Mouse (Mus musculus) stomach, postnatal 0 days (tissue): ENCODE data around the gene Gpam. TPM values are rescaled to one million over a fixed set of nuclear protein-coding genes. Genes with fewer than 3 reads are reported as not detected.

Experiments used
- ATAC-seq: fragments of 200-750 bp; cut with Nextera tagmentation; 2 replicates; pipeline ENCODE4 v1.8.0; 2017; ENCODE audit not compliant: low FRiP score, low TSS enrichment
- DNase-seq: peaks from one replicate; pipeline ENCODE4 v3.0.0-alpha.2; 2016; ENCODE audit warnings: low spot score
- H3K27ac ChIP-seq: fragments of 300-500 bp; sonication (generic); replicated peaks from 2 replicates; pipeline ENCODE4 v1.5.1; 2014; ENCODE audit warnings: mild to moderate bottlenecking, control low read depth
- H3K27me3 ChIP-seq: fragments of 300-500 bp; sonication (generic); 2 replicates; pipeline ENCODE4 v1.6.1; 2014; ENCODE audit warnings: low read length; ENCODE audit not compliant: control insufficient read depth, insufficient read depth
- H3K36me3 ChIP-seq: fragments of 300-500 bp; sonication (generic); 2 replicates; pipeline ENCODE4 v1.6.1; 2014; ENCODE audit warnings: low read length, mixed read lengths; ENCODE audit not compliant: control insufficient read depth, insufficient read depth
- H3K4me1 ChIP-seq: fragments of 300-500 bp; sonication (generic); replicated peaks from 2 replicates; pipeline ENCODE4 v1.6.1; 2014; ENCODE audit warnings: antibody characterized with exemption; ENCODE audit not compliant: control insufficient read depth, insufficient read depth
- H3K4me2 ChIP-seq: fragments of 300-500 bp; sonication (generic); replicated peaks from 2 replicates; pipeline ENCODE4 v1.6.1; 2014; ENCODE audit warnings: low read depth, mild to moderate bottlenecking, control low read depth, moderate library complexity
- H3K4me3 ChIP-seq: fragments of 300-500 bp; sonication (generic); 2 replicates; pipeline ENCODE4 v1.5.1; 2014; ENCODE audit warnings: low read depth, low read length, control low read depth
- H3K9ac ChIP-seq: fragments of 300-500 bp; sonication (generic); 2 replicates; pipeline ENCODE4 v1.6.1; 2014; ENCODE audit warnings: mild to moderate bottlenecking, low read length, control low read depth, mixed read lengths
- H3K9me3 ChIP-seq: fragments of 300-500 bp; sonication (generic); 2 replicates; pipeline ENCODE4 v1.6.1; 2016; ENCODE audit warnings: low read length; ENCODE audit not compliant: control insufficient read depth
- CTCF ChIP-seq: IDR thresholded peaks from 2 replicates; pipeline ENCODE4 v1.5.1; 2016; ENCODE audit warnings: antibody characterized with exemption, low read depth, mild to moderate bottlenecking, moderate library complexity
- EP300 ChIP-seq: optimal IDR thresholded peaks from 2 replicates; pipeline ENCODE3; 2016; ENCODE audit warnings: antibody characterized with exemption
- WGBS: fragments of 180-500 bp; shearing (Covaris S2); extraction: QIAGEN DNeasy Blood & Tissue Kit; methylation state at CpG from one replicate; pipeline ENCODE4 v1.1.7; 2014; 5-methylcytosine and 5-hydroxymethylcytosine counted together
- polyA plus RNA-seq: library from polyadenylated mRNA; unstranded; fragments of >200 nt; fragmentation: Nextera tagmentation; extraction: Ambion mirVana; gene quantifications from 2 replicates; pipeline ENCODE4 v1.2.1, GENCODE M21; 2015

Gpam gene
- polyA plus RNA-seq, 1 experiment from 2014 or later, result 12.5 TPM

GRCm38 (mm10) chr19:55145136-55145535 is 18.1 kb upstream of the Gpam start:
- no peak for TF ChIP-seq CTCF
- no peak for TF ChIP-seq EP300
- Histone ChIP-seq H3K27ac (no peak overlapping the region), H3K36me3 (no peaks in the 10 kb centered on the region), H3K4me2 (no peak overlapping the region), H3K9me3 (no peaks in the 10 kb centered on the region), H3K27me3 (no peaks in the 10 kb centered on the region), H3K9ac (no peak overlapping the region), H3K4me1 (no peaks in the 10 kb centered on the region), H3K4me3 (no peak overlapping the region)
- DNase-seq (no peak), ATAC-seq (no peak)
- 86% methylated on average over 2 of the region's 2 CpGs for WGBS

DNA sequence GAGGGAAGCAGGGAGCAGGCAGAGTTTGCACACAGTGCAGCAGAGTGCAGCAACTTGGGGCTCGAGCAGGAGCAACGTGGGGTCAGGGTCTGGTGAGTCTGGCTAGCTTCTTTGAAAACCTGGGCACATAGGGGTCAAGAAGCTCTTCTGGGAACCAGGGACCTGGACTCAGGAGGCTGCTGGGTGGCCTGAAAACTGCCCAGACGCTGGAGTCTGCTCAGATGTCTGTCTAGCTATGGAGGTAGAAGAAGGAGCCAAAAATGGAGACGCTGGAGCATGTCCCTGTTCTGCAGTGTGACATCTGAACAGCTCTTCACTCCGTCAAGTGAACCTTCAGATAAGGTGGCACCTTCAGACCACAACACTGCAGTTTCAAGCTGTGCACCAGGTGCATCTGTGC is 17.7 kb upstream of the Gpam start:
- Histone ChIP-seq H3K4me2 (no peak overlapping the region), H3K9ac (no peak overlapping the region), H3K27me3 (no peaks in the 10 kb centered on the region), H3K4me3 (no peak overlapping the region), H3K4me1 (no peaks in the 10 kb centered on the region), H3K27ac (no peak overlapping the region), H3K9me3 (no peaks in the 10 kb centered on the region), H3K36me3 (no peaks in the 10 kb centered on the region)
- 70% methylated on average over 5 of the region's 5 CpGs for WGBS
- ATAC-seq, result no peak
- TF ChIP-seq EP300, result no peak
- TF ChIP-seq CTCF, result no peak
- DNase-seq, result no peak

DNA sequence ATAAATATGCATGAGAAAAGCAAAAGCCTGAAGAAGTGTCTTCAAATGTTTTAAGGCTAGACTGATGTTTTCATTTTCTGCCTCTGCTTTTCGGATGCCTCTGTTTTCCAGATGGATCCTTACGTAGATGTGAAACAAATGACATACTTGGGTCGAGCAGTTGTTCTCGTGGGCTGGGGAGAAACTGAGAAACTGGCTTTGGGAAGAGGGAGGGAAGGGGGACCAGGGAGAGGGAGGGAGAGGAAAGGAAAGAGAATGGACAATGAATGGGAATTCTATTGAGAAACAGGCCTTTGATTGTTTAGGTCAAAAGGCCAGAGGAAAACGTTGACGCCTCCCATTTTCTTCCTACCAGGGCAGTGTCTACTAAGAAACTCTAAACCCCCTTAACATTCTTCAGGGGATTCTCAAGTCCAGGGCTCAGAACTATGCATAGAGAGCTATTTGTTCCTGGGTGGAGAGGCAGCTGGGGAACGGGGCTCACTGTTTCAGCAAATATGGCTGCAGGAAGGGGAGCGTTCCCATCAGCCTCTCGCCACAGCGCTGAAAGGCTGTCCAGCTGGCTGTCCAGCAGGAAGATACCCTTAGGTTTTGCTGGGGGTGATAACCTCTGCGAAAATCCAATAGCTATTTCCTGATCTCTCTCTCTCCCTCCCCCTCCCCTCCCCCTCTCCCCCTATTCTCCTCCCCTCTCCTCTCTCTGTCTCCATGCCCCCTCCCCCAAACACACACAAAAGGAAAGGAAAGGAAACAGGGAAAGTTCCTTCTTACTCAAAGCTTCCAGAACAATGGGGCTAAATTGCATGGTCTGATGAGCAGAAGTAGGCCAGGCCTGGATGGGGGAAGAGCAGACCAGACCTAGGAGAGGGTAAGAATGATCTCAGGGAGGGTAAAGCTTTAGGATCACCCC is 16.6 kb upstream of the Gpam start:
- no peak overlapping the region for H3K4me2 ChIP-seq
- no peaks in the 10 kb centered on the region for H3K36me3 ChIP-seq
- TF ChIP-seq EP300 (no peak), CTCF (no peak)
- 46% methylated on average over 11 of the region's 11 CpGs for WGBS
- DNase-seq (no peak), ATAC-seq (no peak)
- no peak overlapping the region for H3K4me3 ChIP-seq
- H3K4me1 ChIP-seq, result no peaks in the 10 kb centered on the region
- H3K27me3 ChIP-seq, result no peaks in the 10 kb centered on the region
- H3K9ac ChIP-seq, result no peak overlapping the region
- H3K27ac ChIP-seq, result no peak overlapping the region
- H3K9me3 ChIP-seq, result no peaks in the 10 kb centered on the region

GRCm38 (mm10) chr19:55139301-55139700 is 12.3 kb upstream of the Gpam start:
- H3K27me3 ChIP-seq, result no peaks in the 10 kb centered on the region
- ATAC-seq (no peak), DNase-seq (no peak)
- H3K9me3 ChIP-seq, result no peaks in the 10 kb centered on the region
- H3K9ac ChIP-seq, result no peak overlapping the region
- no peak overlapping the region for H3K4me3 ChIP-seq
- no peaks in the 10 kb centered on the region; the same call in 1 of the 2 replicates for H3K4me1 ChIP-seq
- no peak overlapping the region for H3K4me2 ChIP-seq
- no peak for TF ChIP-seq EP300
- TF ChIP-seq CTCF, result no peak
- H3K36me3 ChIP-seq, result no peaks in the 10 kb centered on the region
- H3K27ac ChIP-seq, result no peak overlapping the region
- 71% methylated on average over 7 of the region's 7 CpGs for WGBS

DNA sequence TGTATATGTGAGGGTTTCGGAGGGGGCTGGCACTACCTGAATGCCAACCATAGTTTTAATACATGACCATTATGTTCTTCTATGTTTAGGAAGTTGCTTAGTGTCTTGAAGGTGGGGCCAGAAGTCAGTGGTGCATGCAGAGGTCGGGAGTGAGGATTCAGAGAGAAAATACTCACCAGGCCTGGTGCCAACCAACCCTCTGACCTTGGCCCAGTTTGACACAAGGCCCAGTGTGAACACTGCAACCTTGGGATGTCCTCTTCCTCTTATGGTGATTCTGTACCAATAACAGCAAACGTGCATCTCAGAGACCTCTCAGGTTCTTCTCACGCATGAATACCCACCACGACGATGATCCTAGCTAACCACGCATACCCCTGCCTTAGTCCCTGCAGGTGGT is 11.5 kb upstream of the Gpam start:
- no peak for DNase-seq
- no peak for TF ChIP-seq CTCF
- TF ChIP-seq EP300, result no peak
- Histone ChIP-seq H3K4me1 (no peaks in the 10 kb centered on the region; the same call in 1 of the 2 replicates), H3K9ac (no peak overlapping the region), H3K27me3 (no peaks in the 10 kb centered on the region), H3K36me3 (no peaks in the 10 kb centered on the region), H3K4me3 (no peak overlapping the region), H3K4me2 (no peak overlapping the region), H3K9me3 (no peaks in the 10 kb centered on the region), H3K27ac (no peak overlapping the region)
- 82% methylated on average over 7 of the region's 7 CpGs for WGBS
- no peak for ATAC-seq

DNA sequence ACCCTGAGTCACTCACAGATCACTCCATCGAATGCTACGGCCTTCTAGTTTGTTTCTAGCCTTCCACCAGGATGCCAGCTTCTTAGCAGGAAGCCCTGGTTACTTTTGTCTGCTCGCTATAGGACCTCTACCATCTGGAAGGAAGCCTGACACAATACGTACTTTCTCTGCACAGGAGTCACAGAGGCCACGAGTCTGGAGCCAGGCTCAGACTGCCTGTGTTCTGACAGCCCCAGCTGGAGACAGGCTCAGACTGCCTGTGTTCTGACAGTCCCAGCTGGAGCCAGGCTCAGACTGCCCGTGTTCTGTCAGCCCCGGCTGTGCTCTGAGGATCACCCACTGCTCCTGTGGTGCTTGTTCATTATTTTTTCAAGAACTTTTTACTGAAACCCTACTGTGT is 10.8 kb upstream of the Gpam start:
- no peaks in the 10 kb centered on the region for H3K9me3 ChIP-seq
- H3K9ac ChIP-seq, result no peak overlapping the region
- H3K27me3 ChIP-seq, result no peaks in the 10 kb centered on the region
- ATAC-seq (0 out of 2 replicates have a peak, but pooled peaks have one; percentile 41), DNase-seq (no peak)
- TF ChIP-seq EP300, result no peak
- no peak for TF ChIP-seq CTCF
- no peak overlapping the region for H3K4me2 ChIP-seq
- WGBS, result 43% methylated on average over 7 of the region's 7 CpGs
- no peaks in the 10 kb centered on the region for H3K36me3 ChIP-seq
- H3K27ac ChIP-seq, result no peak overlapping the region
- H3K4me1 ChIP-seq, result no peaks in the 10 kb centered on the region; the same call in 1 of the 2 replicates
- H3K4me3 ChIP-seq, result no peak overlapping the region
